Mouse (Mus musculus) erythroblast, adult 5-6 weeks (primary cell): ENCODE measurements around the gene Rpl21. TPM values are rescaled to one million over a fixed set of nuclear protein-coding genes. Genes with fewer than 3 reads are reported as not detected.

ENCODE experiments used
- ATAC-seq: replicated peaks from 2 replicates; pipeline ENCODE4 v1.8.0; 2016; ENCODE audit warnings: moderate number of reproducible peaks, mild to moderate bottlenecking, moderate TSS enrichment, inconsistent platforms; ENCODE audit not compliant: poor library complexity, low FRiP score, severe bottlenecking
- total RNA-seq, 2 experiments: library from RNA; stranded (forward) in 1 of 2; stranded (reverse) in 1 of 2; fragments of 150-400 nt in 1 of 2; fragments of 200-764, 138-1000 nt in 1 of 2; gene quantifications; 2 replicates each; pipeline versions ENCODE4 v1.2.3 to v1.2.4; 2015 to 2017; ENCODE audit warnings: low replicate concordance in 2 of 2

Rpl21 gene
- total RNA-seq, 2 experiments from 2014 or later, result 373 to 475 TPM

DNA sequence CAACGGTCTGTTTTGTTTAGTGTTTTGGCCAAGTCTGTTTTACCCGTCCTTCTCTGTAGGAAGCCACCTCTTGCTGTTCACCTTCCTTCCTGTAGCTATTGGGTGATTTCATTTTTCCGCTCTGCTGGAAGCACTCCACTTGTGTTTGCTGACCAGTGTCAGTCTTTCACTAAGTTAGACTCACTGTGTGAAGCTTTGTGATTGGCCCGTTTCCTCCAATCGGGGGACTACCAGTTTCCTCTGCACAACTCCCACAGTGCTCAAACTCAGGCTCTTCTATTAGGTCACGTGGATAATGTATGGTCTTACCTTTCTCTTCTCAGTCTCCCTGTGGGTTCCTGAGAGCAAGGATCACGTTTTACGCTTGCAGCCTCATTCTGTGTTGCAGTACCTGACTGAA lies 3.2 kb upstream of the Rpl21 start:
- no peak for ATAC-seq

- ATAC-seq, result peak; percentile 32
Observed at GRCm38 (mm10) chr5:146832435-146832768, 288 bp upstream of the Rpl21 start.

GRCm38 (mm10) chr5:146833673-146834201 lies 1.0 kb downstream of the Rpl21 start:
- no peak for ATAC-seq

DNA sequence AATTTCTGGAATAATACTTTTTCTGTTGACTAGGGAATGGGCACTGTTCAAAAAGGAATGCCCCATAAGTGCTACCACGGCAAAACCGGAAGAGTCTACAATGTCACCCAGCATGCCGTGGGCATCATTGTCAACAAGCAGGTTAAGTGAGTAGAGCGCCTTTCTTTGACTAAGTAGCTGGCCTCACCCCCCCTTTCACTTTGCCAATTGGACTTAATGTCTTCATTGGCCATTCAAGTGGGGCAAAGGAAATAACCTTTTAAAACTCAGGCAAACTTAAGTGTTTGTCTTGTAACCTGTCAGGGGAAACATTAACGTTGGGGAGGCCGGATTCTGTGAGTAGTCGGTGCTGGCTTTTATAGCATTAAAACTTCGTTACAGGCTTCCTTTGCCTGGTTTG lies 2.3 kb downstream of the Rpl21 start:
- ATAC-seq, result no peak

GRCm38 (mm10) chr5:146837967-146838720 lies 5.5 kb downstream of the Rpl21 start:
- no peak for ATAC-seq

DNA sequence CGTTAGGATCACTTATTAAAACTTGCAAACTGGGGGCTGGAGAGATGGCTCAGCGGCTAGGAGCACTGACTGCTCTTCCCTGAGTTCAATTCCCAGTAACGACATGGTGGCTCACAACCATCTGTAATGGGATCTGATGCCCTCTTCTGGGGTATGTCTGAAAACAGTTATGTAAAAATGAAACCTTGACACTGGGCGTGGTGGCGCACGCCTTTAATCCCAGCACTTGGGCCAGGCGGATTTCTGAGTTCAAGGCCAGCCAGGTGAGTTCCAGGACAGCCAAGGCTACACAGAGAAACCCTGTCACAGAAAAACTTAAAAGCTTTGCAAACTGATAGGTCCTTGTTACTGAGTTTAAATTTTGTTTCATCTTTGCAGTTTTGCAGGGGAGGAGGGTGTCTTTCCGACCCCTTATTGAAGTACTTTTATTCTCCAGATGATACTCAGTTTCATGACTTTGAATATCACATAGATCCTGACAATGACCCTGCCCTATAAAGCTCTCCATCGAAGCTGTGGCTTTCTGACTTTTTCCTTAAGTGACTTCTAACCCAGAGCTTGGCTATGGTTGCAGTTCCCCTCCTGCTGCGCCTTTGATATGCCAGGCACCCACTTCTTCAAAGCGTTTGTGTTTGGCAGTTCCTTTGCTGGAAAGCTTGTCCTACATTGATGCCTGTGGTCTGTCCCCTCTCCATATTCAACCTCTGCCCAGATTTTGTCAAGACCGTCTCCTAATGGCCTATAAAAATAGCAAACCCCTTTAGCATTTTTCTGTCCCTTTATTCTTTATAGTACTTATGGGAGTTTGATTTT lies 6.4 kb downstream of the Rpl21 start:
- no peak for ATAC-seq

GRCm38 (mm10) chr5:146839760-146840159 lies 7.1 kb downstream of the Rpl21 start:
- no peak for ATAC-seq

- no peak for ATAC-seq
Observed at GRCm38 (mm10) chr5:146840422-146840821, 7.7 kb downstream of the Rpl21 start.

DNA sequence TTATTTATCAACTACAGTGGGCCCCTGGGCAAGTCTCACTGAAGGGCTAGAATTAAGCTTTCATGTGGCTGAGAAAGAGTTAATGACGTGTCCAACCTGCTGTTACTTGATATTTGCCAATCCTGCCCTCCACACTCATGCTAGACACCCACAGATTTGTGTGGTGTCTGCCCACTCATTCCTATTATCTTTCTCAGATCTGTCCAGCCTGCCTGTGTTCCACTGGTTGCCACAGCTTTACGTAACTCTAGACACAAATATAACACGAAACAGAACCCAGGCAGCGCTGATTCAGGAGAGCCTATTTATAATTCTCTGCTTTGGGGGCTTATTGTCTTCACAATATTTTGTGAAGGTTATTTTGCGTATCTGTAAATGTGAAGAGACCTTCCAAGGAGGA lies 8.6 kb downstream of the Rpl21 start:
- ATAC-seq, result no peak

- ATAC-seq, result no peak
Observed at GRCm38 (mm10) chr5:146841996-146842395, 9.3 kb downstream of the Rpl21 start.

GRCm38 (mm10) chr5:146844301-146844941 lies 11.7 kb downstream of the Rpl21 start:
- ATAC-seq, result no peak

DNA sequence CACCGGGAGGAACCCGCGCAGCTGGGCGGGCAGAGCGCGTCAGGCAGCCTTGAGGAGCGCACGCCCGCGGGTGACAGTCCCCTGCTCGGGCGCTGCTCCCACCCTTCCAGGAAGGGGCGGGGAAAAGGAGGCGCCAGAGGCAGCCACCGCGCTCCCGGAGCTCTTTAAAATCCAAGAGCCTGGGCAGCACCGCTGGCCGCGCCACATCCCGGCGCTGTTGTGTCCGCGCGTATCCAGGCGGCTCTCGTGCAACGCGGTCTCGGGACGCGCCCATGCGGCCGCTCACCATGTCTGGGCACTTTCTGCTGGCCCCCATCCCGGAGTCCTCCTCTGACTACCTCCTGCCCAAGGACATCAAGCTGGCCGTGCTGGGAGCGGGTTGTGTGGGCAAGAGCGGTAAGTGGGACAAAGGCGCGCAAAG lies 12.3 kb downstream of the Rpl21 start, which contains the start of gene Rasl11a:
Gene Rasl11a (plus strand): TSS at position 127 of the 421 bp plus-strand sequence.
- 0 out of 2 replicates have a peak, but pooled peaks have one; percentile 26 for ATAC-seq

GRCm38 (mm10) chr5:146846489-146846888 lies 13.8 kb downstream of the Rpl21 start:
- no peak for ATAC-seq

DNA sequence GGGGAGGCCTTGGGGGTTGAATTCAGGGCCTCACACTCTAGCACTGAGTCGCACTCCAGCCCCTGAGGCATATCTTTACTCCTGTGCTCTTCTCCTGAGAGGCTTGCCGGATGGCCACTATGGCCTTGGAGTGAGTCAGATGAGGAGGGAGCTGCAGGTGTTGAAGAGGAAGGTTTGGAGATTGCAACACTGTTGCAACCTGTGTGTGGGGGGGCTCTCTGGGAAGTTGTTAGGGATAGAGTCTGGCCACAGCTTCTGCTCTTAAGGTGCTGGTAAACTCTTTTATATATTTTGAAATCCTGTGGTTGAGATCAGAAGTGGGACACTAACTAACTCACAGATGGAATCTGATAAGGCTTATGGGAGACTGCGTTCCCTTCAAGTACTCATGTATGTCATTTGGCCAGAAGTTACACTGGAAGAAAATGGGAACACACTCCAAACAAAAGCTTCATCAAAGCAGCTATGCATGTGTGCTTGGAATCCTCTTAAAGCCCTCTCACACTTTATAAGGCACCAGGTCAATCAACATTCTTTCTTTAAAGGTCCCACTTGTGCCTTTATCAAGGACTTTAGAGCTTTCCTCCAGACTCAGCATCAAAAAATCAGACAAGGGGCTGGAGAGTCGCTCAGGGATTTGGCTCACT lies 16.4 kb downstream of the Rpl21 start:
- no peak for ATAC-seq

DNA sequence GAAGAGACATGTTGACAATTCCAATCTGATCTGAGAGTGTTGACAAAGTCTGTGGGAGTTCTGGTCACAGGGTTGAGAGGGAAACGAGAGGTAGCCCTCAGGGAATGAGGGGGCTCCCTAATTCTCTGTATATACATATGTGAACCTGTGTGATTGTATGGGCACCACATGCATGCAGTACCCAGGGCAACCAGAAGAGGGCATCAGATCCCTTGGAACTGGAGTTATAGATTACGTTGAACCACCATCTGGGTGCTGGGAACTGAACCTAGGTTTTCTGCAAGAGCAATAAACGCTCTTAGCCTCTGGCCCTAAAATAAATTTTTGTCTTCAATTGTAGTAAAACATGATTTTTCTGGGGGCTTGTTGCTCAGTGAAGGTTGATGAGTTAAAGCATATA lies 23.4 kb downstream of the Rpl21 start:
- ATAC-seq, result no peak

GRCm38 (mm10) chr5:146857620-146858019 lies 24.9 kb downstream of the Rpl21 start:
- no peak for ATAC-seq

- no peak for ATAC-seq
Observed at GRCm38 (mm10) chr5:146858772-146859171, 26.1 kb downstream of the Rpl21 start.

DNA sequence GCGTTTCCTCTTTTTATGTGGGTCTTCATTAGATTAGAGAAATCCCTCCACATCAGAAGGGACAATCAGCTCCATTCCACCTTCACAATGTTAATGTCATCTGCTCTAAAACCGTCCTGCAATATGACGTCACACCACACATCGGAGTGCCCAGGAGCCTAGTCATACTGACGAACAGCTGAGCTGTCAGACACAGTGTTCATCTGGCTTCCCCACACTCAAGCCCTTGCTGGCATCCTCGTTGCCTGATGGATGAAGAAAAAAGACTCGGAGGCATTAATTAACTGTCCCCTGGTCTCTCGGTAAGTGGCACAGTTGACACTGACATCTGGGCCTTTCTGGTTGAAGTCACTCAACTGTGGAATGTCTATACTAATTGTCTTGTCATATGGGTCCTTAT lies 26.6 kb downstream of the Rpl21 start:
- no peak for ATAC-seq

- no peak for ATAC-seq
Observed at GRCm38 (mm10) chr5:146860222-146860998, 27.7 kb downstream of the Rpl21 start.
